Mouse (Mus musculus): ENCODE measurements at regions not wholly inside any gene's neighbourhood (a gene's known extent, or its start where the extent isn't known, plus 50 kb on each side); places are given as distances from the start of the nearest gene placed in this dataset.

DNA sequence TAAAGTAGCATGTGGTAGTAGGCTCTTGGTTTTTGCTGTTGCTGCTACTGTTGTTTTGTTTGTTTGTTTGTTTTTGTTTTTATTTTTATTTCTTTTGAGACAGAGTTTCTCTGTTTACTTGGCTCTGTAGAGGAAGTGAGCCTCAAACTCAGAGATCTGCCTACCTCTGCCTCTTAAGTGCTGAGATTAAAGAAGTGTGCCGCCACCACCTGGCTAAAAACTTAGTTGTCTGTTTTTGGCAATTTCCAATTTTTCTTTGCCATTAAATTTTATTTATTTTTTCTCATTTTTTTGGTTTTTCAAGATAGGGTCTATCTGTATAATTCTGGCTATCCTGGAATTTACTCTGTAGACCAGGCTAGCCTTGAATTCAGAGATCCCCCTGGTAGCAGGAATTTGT, 59.3 kb upstream of the Usp47 start:
- TF ChIP-seq CTCF (conservative IDR thresholded peaks at IDR 0.05; ENCODE audit: low read length) (no peak), POU5F1 (IDR thresholded peaks at IDR 0.05; ENCODE audit: borderline replicate concordance, low read length) (no peak)

Measured in E14TG2a.4 (cell line).